Mouse (Mus musculus) lung, adult 2 months (tissue): Measurements from ENCODE around the gene Gabra4.

Experiments used
- CTCF ChIP-seq: fragments of 200-500 bp; IDR thresholded peaks from 2 replicates; pipeline ENCODE4 v1.5.1; 2011; ENCODE audit warnings: mild to moderate bottlenecking, low read length, control low read depth; ENCODE audit not compliant: insufficient read depth
- POLR2A ChIP-seq: fragments of 200-500 bp; IDR thresholded peaks from 2 replicates; pipeline ENCODE4 v1.6.1; 2011; ENCODE audit warnings: low read depth, mild to moderate bottlenecking, control low read depth, low read length, borderline replicate concordance; ENCODE audit errors: extremely low read depth

GRCm38 (mm10) chr5:71548079-71548478 is 110.0 kb downstream of the Gabra4 start, which contains the start of gene Cox7b2:
- TF ChIP-seq CTCF: no peak
- no peak for TF ChIP-seq POLR2A
